Mouse (Mus musculus) heart, embryonic 15.5 days (tissue): ENCODE measurements around the gene Zfp512b. TPM values are rescaled to one million over a fixed set of nuclear protein-coding genes. Genes with fewer than 3 reads are reported as not detected.

Experiments
- ATAC-seq: fragments of 200-750 bp; cut with Nextera tagmentation; replicated peaks from 2 replicates; pipeline ENCODE4 v1.8.0; 2017; ENCODE audit warnings: low read depth, moderate TSS enrichment; ENCODE audit not compliant: insufficient number of reproducible peaks, insufficient read depth, low FRiP score
- H3K27ac ChIP-seq: fragments of 300-500 bp; sonication (generic); 2 replicates; pipeline ENCODE4 v1.5.1; 2015; ENCODE audit warnings: mild to moderate bottlenecking, inconsistent platforms
- H3K27me3 ChIP-seq: fragments of 300-500 bp; sonication (generic); 2 replicates; pipeline ENCODE4 v1.6.1; 2015; ENCODE audit warnings: inconsistent platforms
- H3K36me3 ChIP-seq: fragments of 300-500 bp; sonication (generic); 2 replicates; pipeline ENCODE4 v1.6.1; 2015; ENCODE audit warnings: mild to moderate bottlenecking, inconsistent platforms
- H3K4me1 ChIP-seq: fragments of 300-500 bp; sonication (generic); replicated peaks from 2 replicates; pipeline ENCODE4 v1.6.1; 2015; ENCODE audit warnings: inconsistent platforms
- H3K4me2 ChIP-seq: fragments of 300-500 bp; sonication (generic); 2 replicates; pipeline ENCODE4 v1.6.1; 2015; ENCODE audit warnings: inconsistent platforms, mild to moderate bottlenecking, moderate library complexity
- H3K4me3 ChIP-seq: fragments of 300-500 bp; sonication (generic); 2 replicates; pipeline ENCODE4 v1.5.1; 2015; ENCODE audit warnings: mild to moderate bottlenecking, inconsistent platforms
- H3K9ac ChIP-seq: fragments of 300-500 bp; sonication (generic); 2 replicates; pipeline ENCODE4 v1.6.1; 2015; ENCODE audit warnings: mild to moderate bottlenecking, inconsistent platforms
- H3K9me3 ChIP-seq: fragments of 300-500 bp; sonication (generic); replicated peaks from 2 replicates; pipeline ENCODE4 v1.6.1; 2016; ENCODE audit warnings: inconsistent platforms
- WGBS: fragments of 180-500 bp; shearing (Covaris S2); methylation state at CpG from one replicate; pipeline ENCODE4 v1.1.7; 2015; ENCODE audit warnings: mixed read lengths; 5-methylcytosine and 5-hydroxymethylcytosine counted together
- microRNA-seq: library from miRNA; unstranded; fragments of <30 nt; microRNA quantifications from one replicate; pipeline ENCODE4, GENCODE M21; 2016
- polyA plus RNA-seq: library from polyadenylated mRNA; unstranded; fragments of >200 nt; fragmentation: Nextera tagmentation; extraction: Ambion mirVana; gene quantifications from 2 replicates; pipeline ENCODE4 v1.2.1, GENCODE M21; 2015

The Zfp512b gene
- polyA plus RNA-seq, 1 experiment from 2014 or later: 23.1 TPM

- H3K36me3 ChIP-seq: peaks cover 4% of the 10 kb centered on the region; the same call in 1 of the 2 replicates
- H3K27ac ChIP-seq: peak overlapping the region; percentile 69
- H3K27me3 ChIP-seq: no peaks in the 10 kb centered on the region
- H3K9me3 ChIP-seq: no peaks in the 10 kb centered on the region
- no peak overlapping the region for H3K9ac ChIP-seq
- ATAC-seq: peak; percentile 79
- H3K4me3 ChIP-seq: no peak overlapping the region
- 71% methylated on average over 2 of the region's 2 CpGs for WGBS
- H3K4me1 ChIP-seq: peaks cover 11% of the 10 kb centered on the region
- H3K4me2 ChIP-seq: peak overlapping the region; percentile 15
Measured at GRCm38 (mm10) chr2:181537444-181538047, 55.1 kb downstream of the Zfp512b start.

DNA sequence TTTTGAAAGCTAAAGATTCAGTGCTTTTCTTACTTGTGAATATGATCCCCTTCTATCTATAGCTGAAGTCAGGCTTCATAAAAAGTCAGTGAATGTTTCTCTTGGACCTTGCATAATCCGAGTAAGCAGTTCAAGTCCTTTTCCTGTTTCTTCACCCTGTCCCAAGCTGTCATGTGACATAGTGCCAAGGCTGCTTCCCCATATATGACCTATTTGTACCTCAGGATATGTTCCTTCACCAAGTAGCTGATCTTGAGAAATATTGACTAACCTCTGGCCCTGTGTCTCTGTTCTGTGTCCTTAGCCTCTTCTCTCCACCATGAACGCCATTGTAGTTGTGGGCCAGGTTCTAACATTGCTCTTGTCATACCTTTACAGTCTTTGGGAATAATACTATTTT, 56.2 kb downstream of the Zfp512b start:
- WGBS: 81% methylated on average over 2 of the region's 2 CpGs
- Histone ChIP-seq H3K9me3 (no peaks in the 10 kb centered on the region), H3K9ac (no peak overlapping the region), H3K4me1 (peaks cover 11% of the 10 kb centered on the region), H3K27me3 (no peaks in the 10 kb centered on the region), H3K27ac (no peak overlapping the region), H3K4me2 (no peak overlapping the region), H3K4me3 (no peak overlapping the region), H3K36me3 (peaks cover 14% of the 10 kb centered on the region)
- ATAC-seq: no peak

DNA sequence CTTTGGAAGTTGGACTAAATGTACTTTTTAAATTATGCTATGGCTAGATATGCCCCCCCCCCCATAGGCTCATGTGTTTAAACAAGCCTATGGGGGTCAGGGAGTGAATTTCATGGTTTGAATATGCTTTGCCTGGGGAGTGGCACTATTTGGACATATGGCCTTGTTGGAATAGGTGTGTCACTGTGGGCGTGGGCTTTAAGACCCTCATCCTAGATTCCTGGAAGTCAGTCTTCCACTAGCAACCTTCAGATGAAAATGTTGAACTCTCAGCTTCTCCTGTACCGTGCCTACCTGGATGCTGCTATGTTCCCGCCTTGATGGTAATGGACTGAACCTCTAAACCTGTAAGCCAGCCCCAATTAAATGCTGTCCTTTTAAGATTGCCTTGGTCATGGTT, 60.0 kb downstream of the Zfp512b start:
- H3K4me1 ChIP-seq: peaks cover 3% of the 10 kb centered on the region

More for the DNA sequence above, 60.0 kb downstream of the Zfp512b start:
- Histone ChIP-seq H3K9me3 (peaks cover 6% of the 10 kb centered on the region; the same call in 1 of the 2 replicates), H3K27ac (no peak overlapping the region), H3K4me2 (no peak overlapping the region), H3K36me3 (peaks cover 35% of the 10 kb centered on the region), H3K27me3 (no peaks in the 10 kb centered on the region), H3K9ac (no peak overlapping the region), H3K4me3 (no peak overlapping the region)
- no peak for ATAC-seq
- 97% methylated on average over 3 of the region's 3 CpGs for WGBS

Small RNAs within 50 kb of the gene (microRNA-seq; reads per million reads assigned to microRNA genes)
- not detected for gene Mir7006

Other genes with a start within 250 kb of the Zfp512b start
- 24.1 and 32.2 TPM in 2 replicates for gene Zgpat, start 227.9 kb downstream of the Zfp512b start, polyA plus RNA-seq
- 53.2 and 59.4 TPM in 2 replicates for gene Arfrp1, start 227.4 kb downstream of the Zfp512b start, polyA plus RNA-seq
- gene Lime1, start 212.7 kb downstream of the Zfp512b start, polyA plus RNA-seq: 12.0 and 18.9 TPM in 2 replicates
- 8.6 and 10.4 TPM in 2 replicates for gene Zbtb46, start 133.4 kb downstream of the Zfp512b start, polyA plus RNA-seq
- gene Abhd16b, start 99.6 kb downstream of the Zfp512b start, polyA plus RNA-seq: 0.10 and 0.26 TPM in 2 replicates
- 105 and 117 TPM in 2 replicates for gene Tpd52l2, start 95.7 kb downstream of the Zfp512b start, polyA plus RNA-seq
- 70.3 and 83.3 TPM in 2 replicates for gene Dnajc5, start 72.3 kb downstream of the Zfp512b start, polyA plus RNA-seq
- gene Uckl1, start 7.9 kb downstream of the Zfp512b start, polyA plus RNA-seq: 61.8 and 71.6 TPM in 2 replicates
- gene Prpf6, start 935 bp downstream of the Zfp512b start, polyA plus RNA-seq: 38.9 and 45.5 TPM in 2 replicates
- gene Samd10, start 6.4 kb upstream of the Zfp512b start, polyA plus RNA-seq: 9.6 and 14.9 TPM in 2 replicates
- gene Gm29797, start 64.2 kb upstream of the Zfp512b start, polyA plus RNA-seq: not detected in 2 replicates
- 41.9 and 47.2 TPM in 2 replicates for gene Sox18, start 78.8 kb upstream of the Zfp512b start, polyA plus RNA-seq
- gene Tcea2, start 87.5 kb upstream of the Zfp512b start, polyA plus RNA-seq: 13.5 and 19.2 TPM in 2 replicates
- gene Rgs19, start 101.2 kb upstream of the Zfp512b start, polyA plus RNA-seq: 30.9 and 45.3 TPM in 2 replicates
- gene Lkaaear1, start 105.6 kb upstream of the Zfp512b start, polyA plus RNA-seq: not detected in 2 replicates
- 1.8 and 3.0 TPM in 2 replicates for gene Oprl1, start 122.2 kb upstream of the Zfp512b start, polyA plus RNA-seq
- gene Myt1, start 170.5 kb upstream of the Zfp512b start, polyA plus RNA-seq: 0.06 and 0.38 TPM in 2 replicates
- 27.0 and 29.3 TPM in 2 replicates for gene Pcmtd2, start 245.1 kb upstream of the Zfp512b start, polyA plus RNA-seq